Comparison of ENCODE assay signal across 50 mouse cellular contexts in the genomic region with DNA sequence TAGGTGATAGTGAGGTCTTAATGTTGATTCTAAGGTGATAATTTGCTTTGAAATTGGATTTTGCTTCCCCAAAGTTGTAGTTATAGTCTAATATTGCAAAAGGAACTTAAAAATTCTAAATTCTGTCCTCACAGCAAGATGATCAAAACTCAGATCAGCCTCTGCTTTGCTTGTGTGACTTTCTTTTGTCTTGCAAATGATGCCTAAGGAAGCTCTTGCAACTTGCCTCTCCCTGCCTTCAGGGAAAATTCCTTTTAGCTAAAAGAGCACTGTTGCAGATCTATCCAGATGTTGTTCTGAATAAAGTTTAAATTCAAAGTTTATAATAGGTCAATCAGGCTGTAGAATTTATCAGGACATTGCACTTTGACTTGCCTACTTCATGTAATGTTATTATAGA. TPM values are rescaled to one million over a fixed set of nuclear protein-coding genes. Genes with fewer than 3 reads are reported as not detected.
"Had no signal": no experiment of that assay in that cellular context is flagged by ENCODE, and none has a peak within 500 bp of the region (broad histone marks: within the 10 kb centered on the region; RNA-seq: fewer than 3 reads in every experiment).

No protein-coding gene starts in this region.

- ATAC-seq: hindbrain, embryonic 16.5 days; hindbrain, postnatal 0 days; inflammation-experienced regulatory T-cells, adult 6 months; intestine, embryonic 15.5 days; intestine, embryonic 16.5 days; intestine, postnatal 0 days had no signal

- DNase-seq: heart, postnatal 10 days; heart, postnatal 14 days; heart, postnatal 36 days; heart, postnatal 4 days; kidney, adult 11 months; kidney, adult 18-20 months; kidney, adult 2 months; kidney, adult 8-10 months; kidney, adult 9 months; kidney, postnatal 10 days; kidney, postnatal 14 days; kidney, postnatal 25 days; kidney, postnatal 36 days; kidney, postnatal 4 days; layer of hippocampus, adult 9-11 months; layer of hippocampus, postnatal 36 days had no signal

- H3K9me3 ChIP-seq: heart, embryonic 15.5 days; hindbrain, embryonic 15.5 days; intestine, embryonic 15.5 days had no signal

- H3K27me3 ChIP-seq: heart, embryonic 13.5 days; heart, embryonic 15.5 days; hindbrain, embryonic 12.5 days; hindbrain, embryonic 13.5 days; hindbrain, embryonic 15.5 days; intestine, embryonic 15.5 days; kidney, embryonic 15.5 days had no signal

- H3K27ac ChIP-seq: heart, embryonic 13.5 days; heart, embryonic 15.5 days; hindbrain, embryonic 10.5 days; hindbrain, embryonic 12.5 days; hindbrain, embryonic 13.5 days; hindbrain, embryonic 14.5 days; hindbrain, embryonic 15.5 days; hindbrain, postnatal 0 days; intestine, embryonic 15.5 days; kidney, embryonic 15.5 days; kidney, postnatal 0 days; layer of hippocampus, adult 2 months; left cerebral cortex, adult 2 months had no signal

- H3K4me1 ChIP-seq: heart, embryonic 13.5 days; heart, embryonic 15.5 days; hindbrain, embryonic 10.5 days; hindbrain, embryonic 12.5 days; hindbrain, embryonic 13.5 days; hindbrain, embryonic 15.5 days; intestine, embryonic 15.5 days; kidney, embryonic 15.5 days had no signal

- H3K9ac ChIP-seq: heart, embryonic 13.5 days; heart, embryonic 15.5 days; hindbrain, embryonic 12.5 days; hindbrain, embryonic 13.5 days; hindbrain, embryonic 14.5 days; hindbrain, embryonic 15.5 days; intestine, embryonic 15.5 days; kidney, embryonic 15.5 days had no signal

- H3K4me3 ChIP-seq: heart, embryonic 13.5 days; heart, embryonic 15.5 days; hindbrain, embryonic 10.5 days; hindbrain, embryonic 12.5 days; hindbrain, embryonic 13.5 days; hindbrain, embryonic 15.5 days; intestine, embryonic 15.5 days; kidney, embryonic 15.5 days; layer of hippocampus, adult 2 months; left cerebral cortex, adult 2 months had no signal

- H3K36me3 ChIP-seq: heart, embryonic 13.5 days; heart, embryonic 15.5 days; hindbrain, embryonic 10.5 days; hindbrain, embryonic 12.5 days; hindbrain, embryonic 13.5 days; hindbrain, embryonic 15.5 days; intestine, embryonic 15.5 days; kidney, embryonic 15.5 days had no signal

- H3K4me2 ChIP-seq: heart, embryonic 13.5 days; heart, embryonic 15.5 days; hindbrain, embryonic 12.5 days; hindbrain, embryonic 13.5 days; hindbrain, embryonic 14.5 days; hindbrain, embryonic 15.5 days; intestine, embryonic 15.5 days; kidney, embryonic 15.5 days had no signal

RNA-seq across cellular contexts. Expression of gene Esp23, which starts 13.2 kb away (rescaled TPM):
- total RNA-seq: heart, postnatal 10 days; heart, postnatal 14 days; heart, postnatal 25 days; heart, postnatal 36 days; heart, postnatal 4 days; hematopoietic stem cell, adult 5-6 weeks; hindbrain, postnatal 0 days; layer of hippocampus, adult 18-20 months; layer of hippocampus, adult 2 months; layer of hippocampus, adult 8-10 months; layer of hippocampus, postnatal 10 days; layer of hippocampus, postnatal 14 days; layer of hippocampus, postnatal 25 days; layer of hippocampus, postnatal 36 days; left cerebral cortex, adult 18-20 months; left cerebral cortex, adult 2 months; left cerebral cortex, adult 8-10 months had no signal
- polyA plus RNA-seq: heart, embryonic 13.5 days; heart, embryonic 14.5 days; heart, embryonic 15.5 days; heart, embryonic 16.5 days; heart, postnatal 0 days; hindbrain, embryonic 10.5 days; hindbrain, embryonic 11.5 days; hindbrain, embryonic 12.5 days; hindbrain, embryonic 13.5 days; hindbrain, embryonic 14.5 days; hindbrain, embryonic 15.5 days; hindbrain, embryonic 16.5 days; hindbrain, postnatal 0 days; inflammation-experienced regulatory T-cells, adult 6 months; intestine, embryonic 14.5 days; intestine, embryonic 15.5 days; intestine, embryonic 16.5 days; intestine, postnatal 0 days; kidney, adult 2 months; kidney, embryonic 14.5 days; kidney, embryonic 15.5 days; kidney, embryonic 16.5 days; kidney, postnatal 0 days; large intestine, adult 2 months had no signal

RNA-seq across cellular contexts. Expression of gene Gm21903, which starts 20.5 kb away (rescaled TPM):
- total RNA-seq: heart, postnatal 10 days; heart, postnatal 14 days; heart, postnatal 25 days; heart, postnatal 36 days; heart, postnatal 4 days; hematopoietic stem cell, adult 5-6 weeks; hindbrain, postnatal 0 days; layer of hippocampus, adult 18-20 months; layer of hippocampus, adult 2 months; layer of hippocampus, adult 8-10 months; layer of hippocampus, postnatal 10 days; layer of hippocampus, postnatal 14 days; layer of hippocampus, postnatal 25 days; layer of hippocampus, postnatal 36 days; left cerebral cortex, adult 18-20 months; left cerebral cortex, adult 2 months; left cerebral cortex, adult 8-10 months had no signal
- polyA plus RNA-seq: heart, embryonic 13.5 days; heart, embryonic 14.5 days; heart, embryonic 15.5 days; heart, embryonic 16.5 days; heart, postnatal 0 days; hindbrain, embryonic 10.5 days; hindbrain, embryonic 11.5 days; hindbrain, embryonic 12.5 days; hindbrain, embryonic 13.5 days; hindbrain, embryonic 14.5 days; hindbrain, embryonic 15.5 days; hindbrain, embryonic 16.5 days; hindbrain, postnatal 0 days; inflammation-experienced regulatory T-cells, adult 6 months; intestine, embryonic 14.5 days; intestine, embryonic 15.5 days; intestine, embryonic 16.5 days; intestine, postnatal 0 days; kidney, adult 2 months; kidney, embryonic 14.5 days; kidney, embryonic 15.5 days; kidney, embryonic 16.5 days; kidney, postnatal 0 days; large intestine, adult 2 months had no signal

RNA-seq across cellular contexts. Expression of gene Esp24, which starts 27.1 kb away (rescaled TPM):
- total RNA-seq: heart, postnatal 10 days; heart, postnatal 14 days; heart, postnatal 25 days; heart, postnatal 36 days; heart, postnatal 4 days; hematopoietic stem cell, adult 5-6 weeks; hindbrain, postnatal 0 days; layer of hippocampus, adult 18-20 months; layer of hippocampus, adult 2 months; layer of hippocampus, adult 8-10 months; layer of hippocampus, postnatal 10 days; layer of hippocampus, postnatal 14 days; layer of hippocampus, postnatal 25 days; layer of hippocampus, postnatal 36 days; left cerebral cortex, adult 18-20 months; left cerebral cortex, adult 2 months; left cerebral cortex, adult 8-10 months had no signal
- polyA plus RNA-seq: heart, embryonic 13.5 days; heart, embryonic 14.5 days; heart, embryonic 15.5 days; heart, embryonic 16.5 days; heart, postnatal 0 days; hindbrain, embryonic 10.5 days; hindbrain, embryonic 11.5 days; hindbrain, embryonic 12.5 days; hindbrain, embryonic 13.5 days; hindbrain, embryonic 14.5 days; hindbrain, embryonic 15.5 days; hindbrain, embryonic 16.5 days; hindbrain, postnatal 0 days; inflammation-experienced regulatory T-cells, adult 6 months; intestine, embryonic 14.5 days; intestine, embryonic 15.5 days; intestine, embryonic 16.5 days; intestine, postnatal 0 days; kidney, adult 2 months; kidney, embryonic 14.5 days; kidney, embryonic 15.5 days; kidney, embryonic 16.5 days; kidney, postnatal 0 days; large intestine, adult 2 months had no signal

RNA-seq across cellular contexts. Expression of gene Esp22, which starts 31.5 kb away (rescaled TPM):
- total RNA-seq: heart, postnatal 10 days; heart, postnatal 14 days; heart, postnatal 25 days; heart, postnatal 36 days; heart, postnatal 4 days; hematopoietic stem cell, adult 5-6 weeks; hindbrain, postnatal 0 days; layer of hippocampus, adult 18-20 months; layer of hippocampus, adult 2 months; layer of hippocampus, adult 8-10 months; layer of hippocampus, postnatal 10 days; layer of hippocampus, postnatal 14 days; layer of hippocampus, postnatal 25 days; layer of hippocampus, postnatal 36 days; left cerebral cortex, adult 18-20 months; left cerebral cortex, adult 2 months; left cerebral cortex, adult 8-10 months had no signal
- polyA plus RNA-seq: heart, embryonic 13.5 days; heart, embryonic 14.5 days; heart, embryonic 15.5 days; heart, embryonic 16.5 days; heart, postnatal 0 days; hindbrain, embryonic 10.5 days; hindbrain, embryonic 11.5 days; hindbrain, embryonic 12.5 days; hindbrain, embryonic 13.5 days; hindbrain, embryonic 14.5 days; hindbrain, embryonic 15.5 days; hindbrain, embryonic 16.5 days; hindbrain, postnatal 0 days; inflammation-experienced regulatory T-cells, adult 6 months; intestine, embryonic 14.5 days; intestine, embryonic 15.5 days; intestine, embryonic 16.5 days; intestine, postnatal 0 days; kidney, adult 2 months; kidney, embryonic 14.5 days; kidney, embryonic 15.5 days; kidney, embryonic 16.5 days; kidney, postnatal 0 days; large intestine, adult 2 months had no signal
